Mouse (Mus musculus) neural tube, embryonic 11.5 days (tissue): ENCODE data around the gene Fryl. TPM values are rescaled to one million over a fixed set of nuclear protein-coding genes. Genes with fewer than 3 reads are reported as not detected.

Experiments
- ATAC-seq: fragments of 200-750 bp; cut with Nextera tagmentation; 2 replicates; pipeline ENCODE4 v1.8.0; 2017; ENCODE audit warnings: moderate number of reproducible peaks, mild to moderate bottlenecking, moderate TSS enrichment, moderate library complexity; ENCODE audit not compliant: insufficient read depth, low FRiP score, low TSS enrichment
- DNase-seq: peaks from one replicate; pipeline ENCODE4 v3.0.0-alpha.2; 2015; ENCODE audit warnings: low spot score
- H3K27ac ChIP-seq: fragments of 300-500 bp; sonication (generic); 2 replicates; pipeline ENCODE4 v1.5.1; 2014; ENCODE audit warnings: low read depth, mild to moderate bottlenecking, low read length
- H3K27me3 ChIP-seq: fragments of 300-500 bp; sonication (generic); 2 replicates; pipeline ENCODE4 v1.6.1; 2014; ENCODE audit warnings: mild to moderate bottlenecking, low read length, mixed read lengths; ENCODE audit not compliant: control insufficient read depth, insufficient read depth
- H3K36me3 ChIP-seq: fragments of 300-500 bp; sonication (generic); 2 replicates; pipeline ENCODE4 v1.6.1; 2014; ENCODE audit warnings: mild to moderate bottlenecking, low read length, moderate library complexity, mixed read lengths; ENCODE audit not compliant: control insufficient read depth, insufficient read depth
- H3K4me1 ChIP-seq: fragments of 300-500 bp; sonication (generic); 2 replicates; pipeline ENCODE4 v1.6.1; 2014; ENCODE audit warnings: low read length, mixed read lengths; ENCODE audit not compliant: control insufficient read depth, insufficient read depth
- H3K4me2 ChIP-seq: fragments of 300-500 bp; sonication (generic); 2 replicates; pipeline ENCODE4 v1.6.1; 2014; ENCODE audit warnings: low read depth, mild to moderate bottlenecking, moderate library complexity
- H3K4me3 ChIP-seq: fragments of 300-500 bp; sonication (generic); 2 replicates; pipeline ENCODE4 v1.5.1; 2014; ENCODE audit warnings: low read depth, low read length
- H3K9ac ChIP-seq: fragments of 300-500 bp; sonication (generic); 2 replicates; pipeline ENCODE4 v1.6.1; 2014; ENCODE audit warnings: mild to moderate bottlenecking, low read length
- H3K9me3 ChIP-seq: fragments of 300-500 bp; sonication (generic); 2 replicates; pipeline ENCODE4 v1.6.1; 2016; ENCODE audit warnings: low read length; ENCODE audit not compliant: control insufficient read depth
- WGBS: fragments of 180-500 bp; shearing (Covaris S2); extraction: QIAGEN DNeasy Blood & Tissue Kit; methylation state at CpG from one replicate; pipeline ENCODE4 v1.1.7; 2014; 5-methylcytosine and 5-hydroxymethylcytosine counted together
- polyA plus RNA-seq: library from polyadenylated mRNA; unstranded; fragments of >200 nt; fragmentation: Nextera tagmentation; extraction: Ambion mirVana; gene quantifications from 2 replicates; pipeline ENCODE4 v1.2.1, GENCODE M21; 2014

Gene Fryl
- polyA plus RNA-seq, result 40.9 and 41.7 TPM in 2 replicates

DNA sequence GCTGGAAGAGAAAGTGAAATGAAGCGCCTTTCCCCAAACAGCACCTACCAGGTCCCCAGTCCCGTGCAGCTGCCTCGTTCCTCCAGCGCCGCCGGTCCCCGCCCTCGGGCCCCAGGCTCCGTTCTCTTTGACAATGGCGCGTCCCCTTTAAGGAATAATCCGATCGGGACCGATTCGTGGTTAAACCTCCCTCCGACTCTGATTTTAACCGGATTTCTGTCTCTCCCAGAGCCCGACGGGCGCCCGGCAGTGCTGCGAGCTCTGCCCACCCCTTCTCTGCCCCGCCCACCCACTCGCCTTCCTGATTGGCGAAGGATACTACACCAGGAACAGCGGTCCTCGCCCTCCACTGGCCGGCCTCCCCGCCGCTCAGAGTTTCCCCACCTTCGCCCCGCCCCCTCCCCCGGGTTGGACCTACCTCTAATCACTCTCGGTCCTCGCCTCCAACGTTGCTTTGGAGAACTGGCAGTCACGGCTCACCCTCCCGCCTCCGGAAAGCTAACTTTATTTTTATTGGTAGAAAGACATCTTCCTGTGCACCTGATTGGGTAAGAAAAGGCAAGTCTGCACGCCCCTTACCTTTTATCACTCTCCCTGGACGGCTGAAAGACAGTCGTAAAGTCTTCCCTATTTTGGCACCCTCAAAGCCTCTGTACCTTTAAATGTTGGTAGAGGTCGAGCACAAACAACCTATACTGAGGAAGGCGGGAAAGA, at the start of gene Fryl:
TSS of gene Fryl (minus strand) at position 268 of the 714 bp plus-strand sequence.
- Histone ChIP-seq H3K9ac (peak within 1 kb of the TSS; percentile 94), H3K27ac (peak within 1 kb of the TSS; percentile 96), H3K4me2 (peak within 1 kb of the TSS; percentile 73), H3K27me3 (no peaks in the 10 kb centered on the region), H3K36me3 (no peaks in the 10 kb centered on the region), H3K9me3 (no peaks in the 10 kb centered on the region), H3K4me3 (peak within 1 kb of the TSS; percentile 95), H3K4me1 (no peaks in the 10 kb centered on the region; the same call in 1 of the 2 replicates)
- WGBS, result under 1% methylated on average over 43 of the region's 44 CpGs
- DNase-seq (peak; percentile 98), ATAC-seq (peak; percentile 98)

DNA sequence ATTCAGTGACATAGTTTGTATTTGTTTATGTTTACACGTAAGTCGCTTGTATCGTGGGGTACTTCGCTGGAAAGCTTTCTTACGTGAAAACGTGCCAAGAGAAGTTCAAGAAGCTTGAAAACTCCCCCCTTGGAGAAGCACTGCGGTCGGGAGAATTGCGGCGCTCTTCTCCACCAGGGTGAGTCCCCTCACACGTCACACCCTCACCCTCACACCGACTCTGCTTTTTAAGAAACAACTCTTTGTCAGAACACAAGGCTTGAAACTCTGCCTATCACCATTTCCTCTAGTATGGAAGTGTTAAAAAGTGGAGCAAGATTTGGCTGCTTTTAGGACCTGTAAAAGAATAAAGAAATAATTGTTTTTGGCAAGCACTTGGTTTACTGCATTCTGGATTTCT, 48.1 kb upstream of the Fryl start:
- WGBS, result 92% methylated on average over 12 of the region's 12 CpGs
- Histone ChIP-seq H3K27ac (no peak overlapping the region), H3K36me3 (peaks cover 15% of the 10 kb centered on the region), H3K9me3 (no peaks in the 10 kb centered on the region), H3K4me1 (no peaks in the 10 kb centered on the region), H3K4me2 (no peak overlapping the region), H3K27me3 (no peaks in the 10 kb centered on the region), H3K9ac (no peak overlapping the region), H3K4me3 (no peak overlapping the region)
- DNase-seq (no peak), ATAC-seq (no peak)

DNA sequence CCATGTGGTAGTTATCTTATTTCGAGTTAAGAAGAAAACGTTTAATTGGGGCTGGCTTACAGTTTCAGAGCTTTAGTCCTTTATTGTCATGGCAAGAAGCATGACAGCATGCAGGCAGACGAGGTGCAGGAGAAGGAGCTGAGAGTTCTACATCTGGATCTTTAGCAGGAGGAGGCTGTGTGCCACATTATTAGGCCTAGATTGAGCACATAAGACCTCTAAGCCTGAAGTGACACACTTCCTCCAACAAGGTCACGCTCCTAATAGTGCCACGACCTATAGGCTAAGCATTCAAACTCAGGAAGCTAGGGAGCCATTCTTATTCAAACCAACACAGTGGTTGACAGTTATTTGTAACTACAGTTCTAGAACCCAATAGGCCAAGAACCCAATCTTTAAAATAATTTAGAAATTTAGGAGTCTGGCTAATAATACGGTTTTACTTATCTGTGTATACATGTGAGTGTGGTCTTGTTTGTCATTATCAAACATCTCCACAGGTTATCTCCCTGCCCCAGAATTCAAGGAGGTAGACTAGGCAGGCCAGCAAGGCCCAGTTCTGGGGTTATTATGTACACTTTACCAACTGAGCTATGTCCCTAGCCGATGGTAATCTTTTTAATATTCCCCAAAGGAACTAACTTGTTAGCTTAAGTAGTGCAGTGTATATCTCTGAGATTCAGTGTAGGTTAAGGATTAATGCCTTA, 45.3 kb upstream of the Fryl start:
- Histone ChIP-seq H3K4me1 (no peaks in the 10 kb centered on the region), H3K4me3 (no peak overlapping the region), H3K9me3 (no peaks in the 10 kb centered on the region), H3K4me2 (no peak overlapping the region), H3K9ac (no peak overlapping the region), H3K36me3 (peaks cover 13% of the 10 kb centered on the region), H3K27me3 (no peaks in the 10 kb centered on the region), H3K27ac (no peak overlapping the region)
- WGBS, result 93% methylated on average over 7 of the region's 7 CpGs
- ATAC-seq, result no peak
- no peak for DNase-seq

DNA sequence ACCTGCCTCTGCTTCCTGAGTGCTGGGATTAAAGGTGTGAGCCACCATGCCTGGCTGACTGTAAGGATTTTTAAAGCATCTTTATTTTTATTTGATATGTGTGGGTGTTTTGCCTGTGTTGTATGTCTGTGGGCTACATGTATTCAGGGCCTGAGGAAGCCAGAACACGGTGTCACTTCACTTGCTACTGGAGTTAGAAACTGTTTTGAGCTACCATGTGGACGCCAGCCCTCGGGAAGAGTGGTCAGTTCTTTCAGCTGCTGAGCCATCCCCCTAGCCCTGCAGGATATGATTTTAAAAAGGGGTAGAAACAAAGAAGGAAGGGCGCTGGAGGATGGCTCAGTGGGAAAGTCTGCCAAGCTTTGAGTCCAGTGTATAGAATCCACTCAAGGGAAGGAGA, 39.5 kb upstream of the Fryl start:
- H3K27me3 ChIP-seq, result no peaks in the 10 kb centered on the region
- WGBS, result 91% methylated on average over 4 of the region's 4 CpGs
- H3K36me3 ChIP-seq, result 0 out of 2 replicates have a peak, but pooled peaks cover 3% of the 10 kb centered on the region
- H3K4me2 ChIP-seq, result no peak overlapping the region
- H3K9me3 ChIP-seq, result no peaks in the 10 kb centered on the region
- H3K27ac ChIP-seq, result no peak overlapping the region
- 0 out of 2 replicates have a peak, but pooled peaks cover 6% of the 10 kb centered on the region for H3K4me1 ChIP-seq
- no peak for ATAC-seq
- no peak for DNase-seq
- no peak overlapping the region for H3K4me3 ChIP-seq
- no peak overlapping the region for H3K9ac ChIP-seq

DNA sequence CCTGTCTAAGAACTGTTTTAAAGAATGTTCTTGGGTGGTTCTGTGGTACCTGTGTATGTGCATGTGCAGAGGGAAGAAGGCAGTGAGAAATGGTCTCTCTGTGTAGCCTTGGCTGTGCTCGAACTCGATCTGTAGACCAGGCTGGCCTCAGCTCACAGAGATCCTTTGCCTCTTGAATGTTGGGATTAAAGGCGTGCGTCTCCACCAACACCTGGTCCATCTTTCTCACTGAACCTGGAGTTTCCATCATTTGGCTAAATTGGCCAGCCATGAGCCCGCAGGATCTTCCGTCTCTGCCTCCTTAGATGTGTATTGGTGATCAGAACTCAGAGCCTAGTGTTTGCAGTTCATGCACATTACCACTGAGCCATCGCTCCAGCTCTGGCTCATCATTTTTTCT, 38.6 kb upstream of the Fryl start:
- Histone ChIP-seq H3K9me3 (no peaks in the 10 kb centered on the region), H3K27ac (no peak overlapping the region), H3K4me2 (no peak overlapping the region), H3K9ac (no peak overlapping the region), H3K27me3 (no peaks in the 10 kb centered on the region), H3K4me1 (0 out of 2 replicates have a peak, but pooled peaks cover 6% of the 10 kb centered on the region), H3K4me3 (no peak overlapping the region), H3K36me3 (0 out of 2 replicates have a peak, but pooled peaks cover 3% of the 10 kb centered on the region)
- DNase-seq (no peak), ATAC-seq (no peak)
- WGBS, result 94% methylated on average over 7 of the region's 7 CpGs

DNA sequence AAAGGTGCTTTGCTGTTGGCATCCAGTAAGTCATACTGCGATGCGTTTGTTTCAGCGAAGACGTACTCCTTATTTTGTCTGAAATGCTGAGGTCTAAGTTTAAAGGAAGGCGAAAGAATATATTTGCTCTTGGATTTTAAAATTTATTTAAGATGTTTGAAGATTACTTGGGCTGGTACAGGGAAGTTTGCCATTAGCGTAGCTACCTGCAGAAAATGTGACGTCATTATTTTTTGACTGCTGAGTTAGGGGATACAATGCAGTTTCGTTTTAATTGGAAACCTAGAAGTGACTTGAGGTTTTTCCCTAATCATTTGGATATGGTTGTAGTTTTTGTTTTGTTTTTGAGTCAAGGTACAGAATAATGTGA, 37.0 kb upstream of the Fryl start:
- WGBS, result 18% methylated on average over 8 of the region's 8 CpGs
- 0 out of 2 replicates have a peak, but pooled peaks cover 6% of the 10 kb centered on the region for H3K4me1 ChIP-seq

DNA sequence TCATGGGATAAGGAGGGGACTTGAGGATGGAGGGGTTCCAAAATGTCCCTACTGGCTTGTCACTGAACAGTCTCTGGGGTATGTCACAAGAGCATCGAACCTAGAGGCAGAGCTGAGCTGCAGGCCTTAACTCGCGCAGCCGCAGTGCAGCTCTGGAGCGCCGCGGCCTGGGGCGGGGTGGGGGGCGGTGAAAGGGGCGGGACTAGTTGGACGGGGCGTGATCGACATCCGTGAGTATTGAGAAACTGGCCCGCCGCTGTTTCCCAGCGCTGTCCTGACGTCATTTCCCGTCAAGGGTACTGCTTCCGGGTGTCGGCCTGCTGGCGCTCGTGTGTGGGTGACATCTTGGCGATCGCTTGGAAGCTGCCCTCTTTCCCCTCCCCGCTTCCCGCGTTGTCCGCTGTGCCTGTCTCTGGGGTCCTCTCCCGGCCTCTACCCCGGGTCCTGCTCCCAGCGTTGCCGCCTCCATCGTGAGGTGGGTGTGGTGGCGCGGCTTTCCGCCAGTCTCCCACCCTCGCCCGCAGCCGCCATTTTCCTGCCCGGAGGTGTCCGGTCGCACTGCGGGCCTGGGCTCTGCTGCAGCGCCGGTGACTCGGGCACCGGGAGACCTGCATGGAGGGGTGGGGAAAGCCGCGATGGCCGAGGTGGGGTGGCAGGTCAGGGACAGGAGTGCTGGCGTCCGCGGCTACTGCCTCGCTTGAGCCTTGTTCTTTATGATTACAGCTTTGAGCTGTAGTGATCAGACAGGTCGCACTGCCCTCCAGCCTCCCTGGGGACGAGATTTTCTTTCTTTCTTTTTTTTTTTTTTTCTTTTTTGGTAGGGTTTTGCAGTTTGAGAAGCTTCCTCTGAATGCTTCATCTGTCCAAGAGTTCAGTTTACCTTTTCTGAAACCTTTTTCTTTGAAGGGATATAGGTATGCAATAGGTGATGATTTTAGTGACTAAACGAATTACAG, 36.4 kb upstream of the Fryl start, which contains the start of gene Ociad1:
TSS of gene Ociad1 (plus strand) at position 283 of the 956 bp plus-strand sequence.
- no peaks in the 10 kb centered on the region for H3K36me3 ChIP-seq
- peak; percentile 99 for ATAC-seq

More for the DNA sequence above, 37.0 kb upstream of the Fryl start:
- DNase-seq, result no peak
- Histone ChIP-seq H3K27ac (no peak overlapping the region), H3K9ac (peak overlapping the region; percentile 93), H3K36me3 (0 out of 2 replicates have a peak, but pooled peaks cover 2% of the 10 kb centered on the region), H3K4me3 (peak overlapping the region; percentile 95), H3K4me2 (peak overlapping the region; percentile 55), H3K27me3 (no peaks in the 10 kb centered on the region), H3K9me3 (no peaks in the 10 kb centered on the region)
- ATAC-seq, result no peak

DNA sequence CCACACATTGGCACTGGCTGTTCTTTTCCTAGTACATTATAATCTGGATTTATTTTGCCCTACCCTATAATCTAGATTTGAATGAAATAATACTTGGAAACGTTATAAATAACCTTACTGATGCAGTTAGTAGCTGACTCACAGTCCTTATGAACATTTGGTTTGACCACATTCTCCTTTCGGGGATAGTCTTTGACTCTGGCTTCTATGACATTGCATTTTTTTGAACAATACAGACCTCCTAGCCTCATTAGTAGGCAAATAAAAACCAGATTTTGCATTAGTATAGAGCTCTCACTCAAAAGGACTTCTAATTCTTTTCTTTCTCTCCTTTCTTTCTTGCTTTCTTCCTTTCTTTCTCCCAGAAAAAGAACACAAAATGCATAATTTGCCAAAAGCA, 33.5 kb upstream of the Fryl start:
- no peaks in the 10 kb centered on the region for H3K36me3 ChIP-seq
- H3K27me3 ChIP-seq, result no peaks in the 10 kb centered on the region
- H3K9ac ChIP-seq, result no peak overlapping the region
- ATAC-seq, result no peak
- no peaks in the 10 kb centered on the region for H3K9me3 ChIP-seq
- 0 out of 2 replicates have a peak, but pooled peaks cover 6% of the 10 kb centered on the region for H3K4me1 ChIP-seq
- DNase-seq, result no peak
- no peak overlapping the region for H3K4me3 ChIP-seq
- no peak overlapping the region for H3K27ac ChIP-seq
- 69% methylated on average over 2 of the region's 2 CpGs for WGBS
- H3K4me2 ChIP-seq, result no peak overlapping the region

More for the DNA sequence above, 36.4 kb upstream of the Fryl start, which contains the start of gene Ociad1:
- under 1% methylated on average over 56 of the region's 58 CpGs for WGBS
- H3K4me1 ChIP-seq, result 0 out of 2 replicates have a peak, but pooled peaks cover 6% of the 10 kb centered on the region
- peak within 1 kb of the TSS; percentile 93 for H3K9ac ChIP-seq
- H3K27ac ChIP-seq, result peak within 1 kb of the TSS; percentile 90
- H3K4me3 ChIP-seq, result peak within 1 kb of the TSS; percentile 95
- DNase-seq, result peak; percentile 96
- peak within 1 kb of the TSS; percentile 55 for H3K4me2 ChIP-seq
- H3K27me3 ChIP-seq, result no peaks in the 10 kb centered on the region
- H3K9me3 ChIP-seq, result no peaks in the 10 kb centered on the region
